Mouse (Mus musculus) heart, postnatal 0 days (tissue): ENCODE results near the gene Nlrc5. TPM values are rescaled to one million over a fixed set of nuclear protein-coding genes. Genes with fewer than 3 reads are reported as not detected.

Experiments
- ATAC-seq: fragments of 200-750 bp; cut with Nextera tagmentation; 2 replicates; pipeline ENCODE4 v1.8.0; 2017; ENCODE audit warnings: low read depth, moderate number of reproducible peaks, moderate library complexity; ENCODE audit not compliant: insufficient read depth
- DNase-seq: peaks from one replicate; pipeline ENCODE4 v3.0.0-alpha.2; 2016; ENCODE audit warnings: low spot score
- H3K27ac ChIP-seq: fragments of 300-500 bp; sonication (generic); 2 replicates; pipeline ENCODE4 v1.5.1; 2014; ENCODE audit warnings: low read depth, mild to moderate bottlenecking
- H3K27me3 ChIP-seq: fragments of 300-500 bp; sonication (generic); 2 replicates; pipeline ENCODE4 v1.6.1; 2014; ENCODE audit warnings: low read length, mixed read lengths; ENCODE audit not compliant: control insufficient read depth, insufficient read depth
- H3K36me3 ChIP-seq: fragments of 300-500 bp; sonication (generic); replicated peaks from 2 replicates; pipeline ENCODE4 v1.6.1; 2014; ENCODE audit warnings: low read length, mixed read lengths; ENCODE audit not compliant: control insufficient read depth, insufficient read depth
- H3K4me1 ChIP-seq: fragments of 300-500 bp; sonication (generic); 2 replicates; pipeline ENCODE4 v1.6.1; 2014; ENCODE audit warnings: antibody characterized with exemption; ENCODE audit not compliant: control insufficient read depth, insufficient read depth
- H3K4me2 ChIP-seq: fragments of 300-500 bp; sonication (generic); 2 replicates; pipeline ENCODE4 v1.6.1; 2014; ENCODE audit warnings: low read depth, mild to moderate bottlenecking, low read length, moderate library complexity
- H3K4me3 ChIP-seq: fragments of 300-500 bp; sonication (generic); 2 replicates; pipeline ENCODE4 v1.5.1; 2014; ENCODE audit warnings: low read depth, low read length
- H3K9ac ChIP-seq: fragments of 300-500 bp; sonication (generic); replicated peaks from 2 replicates; pipeline ENCODE4 v1.6.1; 2014; ENCODE audit warnings: low read depth, low read length, mixed read lengths
- H3K9me3 ChIP-seq: fragments of 300-500 bp; sonication (generic); replicated peaks from 2 replicates; pipeline ENCODE4 v1.6.1; 2016; ENCODE audit warnings: low read length; ENCODE audit not compliant: control insufficient read depth
- CTCF ChIP-seq: IDR thresholded peaks from 2 replicates; pipeline ENCODE4 v1.5.1; 2016; ENCODE audit warnings: antibody characterized with exemption, control low read depth, low read depth
- EP300 ChIP-seq: IDR thresholded peaks from 2 replicates; pipeline ENCODE4 v1.6.1; 2016; ENCODE audit warnings: antibody characterized with exemption, low read depth
- WGBS: fragments of 180-500 bp; shearing (Covaris S2); extraction: QIAGEN DNeasy Blood & Tissue Kit; methylation state at CpG from one replicate; pipeline ENCODE4 v1.1.7; 2014; 5-methylcytosine and 5-hydroxymethylcytosine counted together
- microRNA-seq: library from miRNA; unstranded; fragments of <30 nt; microRNA quantifications from one replicate; pipeline ENCODE4, GENCODE M21; 2016
- polyA plus RNA-seq: library from polyadenylated mRNA; unstranded; fragments of >200 nt; fragmentation: Nextera tagmentation; extraction: Ambion mirVana; gene quantifications from 2 replicates; pipeline ENCODE4 v1.2.1, GENCODE M21; 2015
- total RNA-seq: library from RNA; depleted of rRNA; stranded (reverse); fragments of >200 nt; gene quantifications from 2 replicates; pipeline ENCODE4 v1.2.3, GENCODE M21; 2014; ENCODE audit warnings: low replicate concordance; rRNA removed

Gene Nlrc5
- total and polyA plus RNA-seq, 2 experiments from 2014 or later = 0.11 to 3.1 TPM

DNA sequence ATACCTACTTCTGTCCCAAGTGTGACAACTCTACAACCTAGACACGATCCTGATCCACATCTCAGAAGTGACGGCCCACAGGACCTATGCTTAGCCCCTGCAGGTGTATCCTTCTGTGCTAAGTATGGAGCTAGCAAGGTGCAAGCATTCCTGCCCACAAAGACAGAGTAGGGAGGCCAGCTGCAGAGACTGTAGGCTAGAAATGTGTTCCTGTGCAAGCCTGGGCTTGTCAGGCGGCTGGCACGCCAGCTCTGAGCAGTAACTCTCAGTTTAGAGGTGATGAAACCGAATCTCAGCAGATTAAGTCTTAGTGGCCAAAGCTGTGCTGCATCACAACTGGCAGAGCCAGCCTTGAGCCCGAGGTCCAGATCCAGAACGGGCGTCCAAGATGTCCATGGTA, 133.9 kb downstream of the Nlrc5 start:
- DNase-seq = no peak

DNA sequence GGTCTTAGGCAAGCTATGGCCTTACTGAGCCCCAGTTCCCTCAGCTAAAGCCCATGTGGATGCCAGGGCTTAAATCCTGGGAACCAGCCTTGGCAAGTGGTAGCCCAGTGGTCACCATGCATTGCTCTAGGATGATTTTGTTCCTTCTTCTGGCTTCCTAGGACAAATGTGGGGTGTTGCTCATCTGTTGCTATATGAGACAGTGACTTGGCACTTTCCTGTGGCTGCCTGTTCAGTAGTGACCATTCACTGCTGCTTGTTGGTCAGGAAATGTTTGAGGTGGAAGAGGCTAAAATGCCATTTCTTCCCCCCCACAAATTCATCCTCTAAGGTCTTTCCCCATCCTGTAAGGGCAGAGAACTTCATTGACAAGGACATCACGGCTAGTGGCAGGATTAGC, 135.3 kb downstream of the Nlrc5 start:
- TF ChIP-seq CTCF (no peak), EP300 (no peak)
- no peaks in the 10 kb centered on the region for H3K27me3 ChIP-seq
- no peak for DNase-seq
- no peak for ATAC-seq
- peaks cover 18% of the 10 kb centered on the region for H3K36me3 ChIP-seq
- no peak overlapping the region for H3K9ac ChIP-seq
- H3K4me2 ChIP-seq = no peak overlapping the region
- H3K9me3 ChIP-seq = no peaks in the 10 kb centered on the region
- H3K4me3 ChIP-seq = no peak overlapping the region
- H3K4me1 ChIP-seq = no peaks in the 10 kb centered on the region
- 72% methylated on average over 1 of the region's 1 CpGs for WGBS
- no peak overlapping the region for H3K27ac ChIP-seq

More for the DNA sequence above, 133.9 kb downstream of the Nlrc5 start:
- no peak for TF ChIP-seq EP300
- TF ChIP-seq CTCF = no peak
- H3K4me2 ChIP-seq = no peak overlapping the region
- H3K27me3 ChIP-seq = no peaks in the 10 kb centered on the region
- no peak overlapping the region for H3K9ac ChIP-seq
- no peaks in the 10 kb centered on the region for H3K9me3 ChIP-seq
- no peak overlapping the region for H3K27ac ChIP-seq
- WGBS = 80% methylated on average over 8 of the region's 8 CpGs
- no peak for ATAC-seq
- H3K4me3 ChIP-seq = no peak overlapping the region
- no peaks in the 10 kb centered on the region for H3K4me1 ChIP-seq
- peaks cover 6% of the 10 kb centered on the region; the same call in 1 of the 2 replicates for H3K36me3 ChIP-seq

DNA sequence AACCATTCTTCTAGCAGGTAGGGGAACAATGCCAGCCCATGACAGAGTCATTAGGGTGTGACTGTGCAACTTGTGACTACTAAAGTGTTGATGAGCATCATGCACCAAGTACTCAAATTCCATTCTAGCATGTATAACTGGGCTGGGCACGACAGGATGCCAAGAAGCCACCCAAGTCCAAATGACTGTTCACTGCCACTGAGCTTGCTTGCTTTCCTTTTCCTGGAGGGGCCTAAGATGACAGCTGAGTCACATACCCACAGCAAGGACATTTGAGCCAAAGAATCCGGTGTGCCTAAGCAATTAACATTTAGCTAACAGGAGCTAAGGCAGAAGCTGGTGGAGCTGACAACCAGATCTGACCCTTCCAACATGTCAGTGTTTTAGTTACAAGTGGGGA, 137.7 kb downstream of the Nlrc5 start:
- H3K27ac ChIP-seq = no peak overlapping the region
- H3K9ac ChIP-seq = no peak overlapping the region
- ATAC-seq (no peak), DNase-seq (no peak)
- no peak overlapping the region for H3K4me2 ChIP-seq
- H3K36me3 ChIP-seq = peaks cover 43% of the 10 kb centered on the region
- 61% methylated on average over 2 of the region's 2 CpGs for WGBS
- H3K4me3 ChIP-seq = no peak overlapping the region
- H3K4me1 ChIP-seq = no peaks in the 10 kb centered on the region
- H3K9me3 ChIP-seq = no peaks in the 10 kb centered on the region
- no peaks in the 10 kb centered on the region for H3K27me3 ChIP-seq
- no peak for TF ChIP-seq CTCF

DNA sequence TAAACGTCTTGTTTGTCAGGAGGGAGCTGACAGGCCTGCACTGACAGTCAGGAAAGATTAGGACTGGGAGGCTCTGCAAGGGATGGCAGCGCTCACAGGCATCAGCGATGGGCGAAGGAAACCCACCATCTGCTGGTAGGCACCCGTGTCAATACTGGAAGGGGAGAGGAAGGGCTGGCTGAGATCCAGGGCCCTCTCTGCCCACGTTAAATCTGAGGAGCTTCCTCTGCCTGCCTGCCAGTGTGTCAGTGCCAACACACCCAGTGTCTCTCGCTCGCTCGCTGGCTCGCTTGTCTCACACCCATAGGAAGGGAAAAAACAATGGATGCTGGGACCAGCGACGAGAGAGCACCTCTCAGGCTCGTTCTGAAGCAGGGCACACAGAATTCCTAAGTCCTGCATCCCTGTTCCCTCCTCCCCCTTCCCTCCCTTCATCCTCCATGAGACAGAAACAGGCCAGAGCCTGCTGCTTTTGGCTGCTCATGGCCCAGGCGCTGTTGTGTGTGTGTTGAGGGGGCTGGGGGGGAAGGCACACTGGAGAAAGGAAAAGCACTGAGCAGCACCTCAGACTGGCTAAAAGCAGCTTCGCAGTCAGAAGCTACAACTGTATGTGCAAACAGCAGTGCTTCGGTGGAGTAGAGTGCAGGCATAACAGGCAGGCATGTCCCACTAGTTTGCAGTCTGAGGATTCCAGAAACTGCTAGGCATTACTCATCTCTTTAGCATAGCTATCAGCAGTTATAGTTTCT, 140.2 kb downstream of the Nlrc5 start:
- WGBS = 82% methylated on average over 16 of the region's 16 CpGs
- Histone ChIP-seq H3K36me3 (peaks cover 66% of the 10 kb centered on the region), H3K4me1 (no peaks in the 10 kb centered on the region), H3K27ac (no peak overlapping the region), H3K9me3 (no peaks in the 10 kb centered on the region), H3K27me3 (no peaks in the 10 kb centered on the region), H3K4me3 (no peak overlapping the region), H3K9ac (no peak overlapping the region), H3K4me2 (no peak overlapping the region)
- DNase-seq (no peak), ATAC-seq (no peak)
- TF ChIP-seq CTCF (no peak), EP300 (no peak)

DNA sequence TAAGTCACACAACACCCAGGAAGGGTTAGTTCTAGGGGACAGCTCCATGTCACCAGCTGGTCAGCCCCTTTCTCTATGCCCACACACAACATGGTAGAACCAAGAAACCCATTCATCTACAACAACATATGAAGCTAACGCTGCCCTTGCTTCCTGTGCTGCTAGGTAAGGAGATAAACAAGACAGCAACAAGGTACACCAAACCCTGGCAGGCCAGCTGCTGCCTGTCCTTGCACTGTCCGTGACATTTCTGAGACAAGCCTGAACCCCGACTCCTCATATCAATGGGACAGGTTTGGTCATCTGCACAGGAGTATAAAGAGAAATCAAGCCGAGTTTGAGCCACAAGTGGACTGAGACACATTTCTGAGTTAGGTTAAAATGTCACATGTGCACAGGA, 141.0 kb downstream of the Nlrc5 start:
- DNase-seq = no peak
- no peaks in the 10 kb centered on the region for H3K4me1 ChIP-seq
- TF ChIP-seq CTCF (no peak), EP300 (no peak)
- no peak overlapping the region for H3K4me2 ChIP-seq
- H3K9me3 ChIP-seq = no peaks in the 10 kb centered on the region
- H3K27ac ChIP-seq = no peak overlapping the region
- WGBS = 90% methylated on average over 4 of the region's 4 CpGs
- no peak overlapping the region for H3K9ac ChIP-seq
- no peak for ATAC-seq
- no peak overlapping the region for H3K4me3 ChIP-seq
- H3K36me3 ChIP-seq = peaks cover 72% of the 10 kb centered on the region
- H3K27me3 ChIP-seq = no peaks in the 10 kb centered on the region

Small RNA genes lying within 50 kb of the gene (microRNA-seq; reads per million reads assigned to microRNA genes)
- gene Mir7072 = not detected

Other genes starting within 250 kb of the Nlrc5 start
- gene Nup93, start 219.8 kb upstream of the Nlrc5 start, total RNA-seq = 21.9 and 71.8 TPM in 2 replicates
- gene Nup93, start 219.8 kb upstream of the Nlrc5 start, polyA plus RNA-seq = 29.8 and 31.4 TPM in 2 replicates
- 0.58 TPM in 1 of 2 replicates, not detected in the other for gene Slc12a3, start 105.2 kb upstream of the Nlrc5 start, total RNA-seq
- 0.07 and 0.14 TPM in 2 replicates for gene Slc12a3, start 105.2 kb upstream of the Nlrc5 start, polyA plus RNA-seq
- gene Herpud1, start 47.9 kb upstream of the Nlrc5 start, total RNA-seq = 177 and 179 TPM in 2 replicates
- 131 and 159 TPM in 2 replicates for gene Herpud1, start 47.9 kb upstream of the Nlrc5 start, polyA plus RNA-seq
- gene Cpne2, start 98.6 kb downstream of the Nlrc5 start, total RNA-seq = 11.7 and 12.7 TPM in 2 replicates
- gene Cpne2, start 98.6 kb downstream of the Nlrc5 start, polyA plus RNA-seq = 3.7 and 4.5 TPM in 2 replicates
- gene Rspry1, start 167.6 kb downstream of the Nlrc5 start, total RNA-seq = 13.6 and 22.7 TPM in 2 replicates
- gene Rspry1, start 167.6 kb downstream of the Nlrc5 start, polyA plus RNA-seq = 15.8 and 16.9 TPM in 2 replicates
- 13.9 and 17.4 TPM in 2 replicates for gene Fam192a, start 167.6 kb downstream of the Nlrc5 start, total RNA-seq
- 30.4 and 37.9 TPM in 2 replicates for gene Fam192a, start 167.6 kb downstream of the Nlrc5 start, polyA plus RNA-seq
- gene Arl2bp, start 232.2 kb downstream of the Nlrc5 start, total RNA-seq = 160 and 223 TPM in 2 replicates
- 110 and 125 TPM in 2 replicates for gene Arl2bp, start 232.2 kb downstream of the Nlrc5 start, polyA plus RNA-seq